Mouse (Mus musculus) layer of hippocampus, postnatal 10 days (tissue): ENCODE measurements around the gene Smg5. TPM values are rescaled to one million over a fixed set of nuclear protein-coding genes. Genes with fewer than 3 reads are reported as not detected.

Source experiments
- DNase-seq, 2 experiments: peaks; one replicate each; pipeline ENCODE4 v3.0.0; 2021; ENCODE audit warnings: low spot score in 2 of 2
- total RNA-seq, 2 experiments: library from RNA; stranded (reverse); gene quantifications; 2 replicates each; pipeline ENCODE4 v1.2.3; 2021

Gene Smg5
- total RNA-seq, 2 experiments from 2014 or later = 71.6 to 72.7 TPM

DNA sequence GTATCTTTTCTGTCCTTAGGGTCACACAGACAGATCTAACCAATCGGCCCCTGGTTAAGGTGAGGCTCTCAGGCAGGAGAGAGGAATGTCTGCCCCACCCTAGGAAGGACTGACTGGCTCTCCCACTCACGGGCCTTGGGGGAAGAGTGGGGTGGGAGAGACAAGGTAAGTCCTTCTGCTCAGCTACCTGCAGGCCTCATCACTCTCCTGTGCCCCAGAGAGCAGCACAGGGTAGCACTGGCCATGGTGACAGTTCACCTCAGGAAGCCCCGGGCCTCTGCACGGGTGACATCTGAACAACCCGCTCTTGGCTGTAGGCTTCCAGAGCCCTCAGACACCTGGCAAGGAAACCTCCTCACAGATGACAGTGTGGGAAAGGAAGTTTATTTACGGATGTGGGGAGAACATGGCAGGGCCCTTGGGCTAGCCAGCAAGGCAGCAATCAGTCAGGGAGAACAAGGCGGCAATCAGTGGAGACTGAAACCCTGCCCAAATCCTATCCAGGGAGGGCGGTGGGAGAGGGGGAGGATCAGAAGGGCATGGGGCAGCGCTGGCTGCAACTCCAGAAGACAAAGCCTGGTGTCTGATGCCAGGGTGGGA is 57.8 kb downstream of the Smg5 start:
- no peak for DNase-seq

DNA sequence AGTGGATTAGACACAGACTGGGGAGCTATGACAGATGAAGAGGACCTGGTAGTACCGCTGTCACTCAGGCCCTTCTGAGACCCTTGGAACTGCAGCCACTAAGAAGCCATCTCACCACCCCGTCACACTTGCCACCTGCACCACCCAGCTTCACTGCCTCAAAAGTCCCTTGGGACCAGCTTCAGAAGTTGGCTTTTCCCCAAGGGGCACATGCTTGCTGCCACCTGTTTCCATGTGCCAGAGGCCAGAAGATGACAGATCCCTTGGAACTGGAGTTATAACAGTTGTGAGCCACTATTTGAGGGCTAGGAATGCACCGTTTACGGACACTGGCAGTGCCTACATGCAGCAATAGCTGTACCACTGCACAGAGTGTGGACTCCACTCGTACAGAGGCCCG is 59.2 kb downstream of the Smg5 start:
- no peak for DNase-seq

DNA sequence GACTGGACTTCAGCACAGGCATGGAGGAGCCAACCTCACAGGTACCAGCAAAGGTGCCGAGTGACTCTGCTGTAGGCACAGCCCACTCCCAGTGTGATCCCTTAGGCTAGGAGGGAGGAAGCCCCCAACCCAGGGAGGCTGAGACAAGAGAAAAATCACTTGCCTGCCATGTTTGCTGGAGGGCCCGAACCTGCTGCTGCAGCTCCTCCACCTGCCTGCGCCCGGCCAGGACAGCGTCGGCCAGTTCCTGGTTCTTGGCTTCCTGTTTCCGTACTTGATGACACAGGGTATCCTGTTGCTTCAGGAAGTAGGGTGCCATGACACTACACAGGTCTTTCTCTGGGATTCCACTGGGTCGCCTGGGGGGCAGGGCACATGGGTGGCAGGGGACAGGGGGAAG is 59.7 kb downstream of the Smg5 start:
- DNase-seq = no peak

DNA sequence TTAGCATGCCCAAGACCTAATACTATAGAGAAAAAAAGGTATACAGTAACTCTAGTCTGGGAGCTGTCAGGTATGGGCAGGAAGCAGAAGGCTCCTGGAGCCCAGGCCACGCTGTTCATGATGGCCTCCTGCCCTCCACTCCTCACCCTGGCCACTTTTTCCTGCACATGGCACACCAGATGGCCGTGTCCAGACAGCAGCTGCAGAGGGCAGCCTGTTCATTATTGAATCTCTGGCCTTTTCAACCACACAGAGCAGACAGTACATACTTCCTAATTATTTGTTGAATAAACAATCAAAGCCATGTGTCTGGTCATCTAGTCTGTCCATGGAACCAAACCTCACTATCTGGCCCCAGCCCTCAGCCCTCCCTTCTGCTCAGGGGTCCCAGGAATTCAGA is 62.6 kb downstream of the Smg5 start:
- DNase-seq = no peak

DNA sequence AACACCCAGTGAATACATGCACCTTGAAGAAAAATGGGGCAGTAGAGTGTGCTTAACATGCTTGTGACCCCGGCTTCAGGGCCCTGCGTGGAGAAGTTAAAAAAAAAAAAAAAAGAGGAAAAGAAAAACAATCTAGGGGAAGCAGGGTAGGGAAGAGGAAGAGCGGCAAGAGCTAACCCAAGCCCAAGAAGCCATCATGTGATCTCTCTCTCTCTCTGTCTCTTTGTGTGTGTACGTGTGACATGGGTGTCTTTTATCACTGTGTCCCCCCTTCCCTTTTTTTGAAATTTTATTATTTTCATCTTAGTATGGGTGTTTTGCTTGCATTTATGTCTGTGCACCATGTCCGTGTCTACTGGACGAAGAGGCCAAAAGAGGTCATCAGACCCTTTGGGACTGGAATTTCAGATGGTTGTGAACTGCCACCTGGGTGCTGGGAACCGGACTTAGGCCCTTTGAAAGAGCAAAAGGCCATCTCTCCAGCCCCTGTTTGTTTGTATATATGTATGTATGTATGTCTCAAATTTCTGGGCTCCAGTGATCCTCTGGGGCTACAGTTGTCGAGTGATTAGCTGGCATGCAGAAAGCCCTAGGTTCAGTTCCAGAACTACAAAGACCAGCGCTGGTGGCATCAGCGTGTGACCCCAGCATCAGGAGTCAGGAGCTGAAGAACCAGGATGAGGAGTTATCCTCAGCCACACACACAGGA is 67.6 kb downstream of the Smg5 start:
- DNase-seq = no peak

DNA sequence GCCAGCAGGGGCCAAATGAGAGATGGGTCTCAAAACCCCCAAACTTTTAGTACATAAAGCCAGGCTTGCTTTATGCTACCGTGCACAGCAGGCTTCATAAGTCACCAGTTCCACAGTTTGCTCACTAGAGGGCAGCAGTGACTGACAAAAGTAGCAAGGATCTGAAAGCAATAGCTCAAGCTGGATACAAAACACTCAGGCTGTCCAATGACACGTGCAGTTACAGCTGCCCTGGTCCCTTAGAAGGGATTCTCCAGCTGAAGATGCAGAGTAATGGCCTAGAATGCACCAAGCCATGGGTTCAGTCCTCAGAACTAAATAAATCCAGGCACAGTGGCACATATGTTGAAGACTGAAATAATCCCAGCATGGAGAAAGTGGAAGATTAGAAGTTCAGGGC is 71.0 kb downstream of the Smg5 start:
- peak; percentile 63 to 68 for DNase-seq

DNA sequence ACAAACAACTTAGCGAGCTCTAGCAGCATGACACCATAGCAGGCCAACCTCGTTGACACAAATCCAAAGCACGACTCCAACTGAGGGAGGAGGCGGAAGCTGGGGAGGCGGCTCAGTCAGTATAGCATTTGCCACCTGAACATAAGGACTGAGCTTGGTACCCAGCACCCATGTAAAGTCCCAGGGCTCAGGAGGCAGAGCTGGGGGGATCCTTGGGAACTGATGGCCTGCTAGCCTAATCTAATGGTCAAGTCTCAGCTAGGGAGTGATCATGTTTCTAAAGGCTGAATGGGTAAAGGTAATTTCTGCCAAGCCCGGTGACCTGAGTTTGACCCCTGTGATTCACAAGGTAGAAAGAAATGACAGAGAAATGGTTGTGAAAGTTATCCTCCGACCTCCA is 71.5 kb downstream of the Smg5 start:
- DNase-seq = no peak

DNA sequence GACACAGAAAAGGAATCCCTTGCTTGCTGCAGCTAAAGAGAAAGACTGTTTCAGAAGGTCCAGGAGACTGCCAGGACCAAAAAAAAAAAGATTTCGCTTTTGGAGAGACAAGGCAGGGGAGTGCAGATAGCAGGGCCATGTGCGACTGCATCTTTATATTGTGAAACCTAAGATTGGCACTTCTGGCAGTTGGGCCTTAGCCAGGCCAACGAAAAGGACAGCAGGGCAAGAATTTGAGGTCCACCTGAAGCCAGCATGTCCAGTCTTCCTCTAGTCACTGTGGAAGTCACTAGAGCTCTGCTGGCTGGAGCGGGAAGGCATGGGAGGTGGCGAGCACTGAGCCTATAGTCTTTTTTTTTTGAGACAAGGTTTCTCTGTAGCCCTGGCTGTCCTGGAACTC is 72.9 kb downstream of the Smg5 start:
- DNase-seq = no peak

DNA sequence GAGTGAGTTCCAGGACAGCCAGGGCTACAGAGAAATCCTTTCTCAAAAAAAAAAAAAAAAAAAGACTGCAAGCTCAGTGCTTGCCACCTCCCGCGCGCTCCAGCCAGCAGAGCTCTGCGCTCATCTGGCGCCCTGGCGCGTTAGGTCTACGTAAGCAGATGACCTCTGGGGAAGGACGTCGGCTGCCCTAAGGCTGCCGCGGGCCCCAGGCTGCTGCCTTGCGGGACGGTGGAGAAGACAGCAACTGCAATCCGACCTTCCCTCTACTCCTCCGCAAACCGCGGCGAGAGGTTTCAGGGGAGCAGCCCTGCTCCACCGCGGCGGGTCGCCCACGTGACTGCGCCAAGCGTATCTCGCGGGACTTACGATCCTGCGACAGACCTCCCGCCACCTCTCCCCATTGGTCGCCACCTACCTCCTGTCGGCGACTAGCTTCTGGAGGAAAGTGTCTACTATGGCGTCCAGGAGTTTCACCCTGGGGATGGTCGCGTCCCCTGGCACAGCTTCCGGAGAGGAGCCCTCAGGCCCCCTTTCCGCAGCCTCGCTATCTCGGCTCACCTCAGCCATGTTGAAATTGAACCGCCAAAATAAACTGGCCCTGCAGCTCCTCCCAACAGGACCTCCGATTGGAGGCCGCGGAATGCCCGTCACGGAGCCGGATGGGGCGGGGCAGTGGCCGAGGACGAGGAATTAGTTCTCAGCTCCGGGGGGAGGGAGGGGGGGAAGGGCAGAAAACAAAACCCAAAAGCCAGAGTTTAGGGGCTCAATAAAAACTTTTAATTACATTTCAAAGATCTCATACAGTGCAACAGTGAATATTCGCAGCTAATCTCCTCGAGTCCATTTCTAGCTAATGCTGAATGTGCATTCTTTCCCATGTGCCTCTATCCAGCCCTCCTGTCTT is 73.9 kb downstream of the Smg5 start, which contains the start of gene Pmf1:
Pmf1 (minus strand) TSS at position 591 of the 904 bp plus-strand sequence.
- DNase-seq = peak; percentile 90 to 91

DNA sequence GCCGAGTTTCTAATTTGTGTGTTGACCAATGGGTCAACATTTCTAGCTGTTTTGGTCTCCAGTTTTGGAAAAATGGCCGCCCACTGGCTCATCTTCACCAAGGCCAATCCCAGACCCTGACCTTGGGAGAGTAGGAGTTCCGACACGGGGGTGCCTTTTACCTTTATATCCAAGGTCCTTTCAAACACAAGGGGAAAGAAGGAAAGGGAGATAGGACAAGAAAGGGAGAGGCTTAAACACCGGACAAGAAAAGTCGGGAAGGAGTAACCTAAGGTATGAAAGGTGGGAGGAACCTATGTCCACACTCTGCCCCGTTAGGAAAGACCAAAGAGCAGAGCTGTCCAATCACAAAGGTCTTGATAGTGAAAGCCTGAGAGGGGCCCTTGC is 74.6 kb downstream of the Smg5 start:
- DNase-seq = peak in 1 of 2 experiments; percentile 29

DNA sequence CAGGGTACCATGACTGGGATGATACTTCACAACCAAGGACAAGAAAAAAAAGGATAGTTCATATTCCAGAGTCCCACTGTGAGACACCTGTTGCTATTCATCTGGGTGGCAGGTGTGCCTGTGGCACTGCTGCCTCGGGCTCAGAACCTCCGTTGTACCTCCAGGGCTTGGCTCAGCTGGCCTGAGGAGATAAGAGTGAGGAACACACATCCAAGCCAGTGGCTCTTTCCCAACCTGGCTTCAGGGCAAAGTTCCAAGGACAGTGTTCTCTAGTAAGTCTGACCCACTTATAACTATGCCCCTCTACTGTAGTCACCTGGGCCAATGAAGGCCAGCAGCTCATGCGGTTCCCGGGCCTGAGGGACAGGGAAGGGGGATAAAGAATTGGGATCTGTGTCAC is 75.6 kb downstream of the Smg5 start:
- no peak for DNase-seq

Other genes starting within 250 kb of the Smg5 start
- gene Mef2d, start 193.9 kb upstream of the Smg5 start, total RNA-seq = 100 to 1,000 TPM; 125 to 126 TPM
- under 1 TPM in 1 of 2 experiments, not detected in 1; 0.25 TPM for gene Rhbg, start 81.6 kb upstream of the Smg5 start, total RNA-seq
- under 1 TPM; 0.78 to 0.83 TPM for gene Gm38392, start 49.0 kb upstream of the Smg5 start, total RNA-seq
- gene Tsacc, start 39.3 kb upstream of the Smg5 start, total RNA-seq = 1 to 10 TPM; 1.8 to 7.0 TPM
- 100 to 1,000 TPM; 198 to 208 TPM for gene Cct3, start 39.1 kb upstream of the Smg5 start, total RNA-seq
- 10 to 100 TPM; 62.1 to 73.0 TPM for gene Glmp, start 11.2 kb upstream of the Smg5 start, total RNA-seq
- under 1 TPM; 0.71 to 0.87 TPM for gene Tmem79, start 112 bp upstream of the Smg5 start, total RNA-seq
- 1 to 10 TPM; 6.8 to 8.4 TPM for gene Paqr6, start 28.3 kb downstream of the Smg5 start, total RNA-seq
- under 1 TPM; 0.55 to 0.83 TPM for gene Bglap3, start 36.5 kb downstream of the Smg5 start, total RNA-seq
- gene Bglap2, start 42.4 kb downstream of the Smg5 start, total RNA-seq = not detected
- 1 to 10 TPM in 1 of 2 experiments, not detected in 1; 2.7 TPM for gene Bglap, start 48.2 kb downstream of the Smg5 start, total RNA-seq
- 10 to 100 TPM; 10.9 to 11.6 TPM for gene Pmf1, start 74.1 kb downstream of the Smg5 start, total RNA-seq
- gene Slc25a44, start 88.9 kb downstream of the Smg5 start, total RNA-seq = 10 to 100 TPM; 54.1 to 58.1 TPM
- 10 to 100 TPM; 39.6 to 42.8 TPM for gene Sema4a, start 124.9 kb downstream of the Smg5 start, total RNA-seq
- 10 to 100 TPM; 46.2 to 50.5 TPM for gene Lmna, start 173.7 kb downstream of the Smg5 start, total RNA-seq
- 10 to 100 TPM; 17.0 to 18.5 TPM for gene Mex3a, start 196.1 kb downstream of the Smg5 start, total RNA-seq
- not detected for gene Rab25, start 212.0 kb downstream of the Smg5 start, total RNA-seq
- gene Lamtor2, start 216.8 kb downstream of the Smg5 start, total RNA-seq = 100 to 1,000 TPM; 117 to 126 TPM
- 10 to 100 TPM; 79.9 to 81.8 TPM for gene Ubqln4, start 217.5 kb downstream of the Smg5 start, total RNA-seq
- gene Ssr2, start 239.6 kb downstream of the Smg5 start, total RNA-seq = 100 to 1,000 TPM; 123 to 129 TPM